Mouse (Mus musculus): Measurements from ENCODE around the gene Dus1l. TPM values are rescaled to one million over a fixed set of nuclear protein-coding genes. Genes with fewer than 3 reads are reported as not detected.
A peak's percentile ranks its signal among the peaks of the same experiment; 100 is the strongest.
"Not testable (repeated sequence)": the region's sequence is repeated elsewhere in the genome, so short reads cannot be mapped to it uniquely, and the experiment has no call there.

Gene Dus1l
- polyA plus RNA-seq, 1 experiment from 2014 or later = 17.1 TPM

DNA sequence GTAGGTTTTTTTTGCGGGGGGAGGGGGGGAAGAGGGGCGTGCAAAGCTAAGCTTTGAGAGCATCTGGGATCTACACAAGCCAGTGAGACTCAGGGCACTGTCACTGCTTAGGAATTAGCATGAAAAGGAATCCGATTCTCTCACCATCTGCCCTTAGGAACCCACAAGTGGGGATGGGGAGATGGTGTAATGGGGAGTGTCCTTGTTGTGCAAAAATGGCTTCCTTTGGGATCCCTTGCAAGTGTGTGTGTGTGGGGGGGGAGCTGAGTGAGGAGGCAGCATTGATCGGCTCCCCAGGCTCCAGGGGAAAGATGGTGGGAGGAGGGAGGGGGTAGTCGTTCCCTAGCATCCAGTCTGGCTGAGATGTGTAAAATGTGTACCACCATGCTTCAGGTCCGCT, 19.1 kb downstream of the Dus1l start:
- H3K79me2 ChIP-seq (ENCODE audit: inconsistent target) = no peaks in the 10 kb centered on the region
- WGBS (ENCODE audit: missing documents) = 53% methylated on average over 6 of the region's 6 CpGs
- no peaks in the 10 kb centered on the region for H3K36me3 ChIP-seq (ENCODE audit: inconsistent target)
- no peak overlapping the region for H3K4me3 ChIP-seq (ENCODE audit: inconsistent target)
- H3K27ac ChIP-seq = no peak overlapping the region

DNA sequence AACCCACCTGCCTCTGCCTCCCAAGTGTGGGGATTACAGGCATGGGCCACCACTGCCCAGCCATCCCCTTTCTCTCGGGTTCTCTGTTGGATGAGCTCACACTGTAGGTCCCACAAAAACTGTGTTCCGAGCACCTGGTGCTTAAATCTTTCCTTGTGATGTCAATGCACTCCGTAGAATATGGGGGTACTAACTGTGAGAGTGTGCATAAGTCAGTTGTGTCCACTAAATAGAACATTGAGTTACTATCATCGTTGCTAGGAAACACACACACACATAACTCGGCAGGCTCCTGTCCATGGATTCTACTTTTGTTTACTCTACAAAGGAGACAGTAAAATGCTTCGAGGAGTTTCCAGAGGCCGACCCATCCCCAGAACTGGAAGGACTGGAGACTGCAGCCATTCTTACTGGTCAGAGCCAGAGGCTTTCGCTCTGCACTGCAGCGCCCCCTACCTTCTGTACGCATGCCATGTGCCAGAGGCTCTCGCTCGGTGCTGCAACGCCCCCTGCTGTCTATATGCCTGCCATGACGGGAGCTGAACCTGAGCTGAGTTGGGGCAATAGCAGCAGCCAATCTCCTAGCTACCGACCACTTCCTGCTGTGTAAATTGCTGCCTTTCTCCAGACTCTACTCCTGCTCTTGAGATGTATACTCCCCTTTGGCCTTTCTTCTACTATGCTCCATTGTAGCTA, 20.3 kb downstream of the Dus1l start:
- Histone ChIP-seq H3K27ac (no peak overlapping the region), H3K4me3 (ENCODE audit: inconsistent target) (no peak overlapping the region), H3K36me3 (ENCODE audit: inconsistent target) (no peaks in the 10 kb centered on the region), H3K79me2 (ENCODE audit: inconsistent target) (no peaks in the 10 kb centered on the region)
- WGBS (ENCODE audit: missing documents) = 27% methylated on average over 15 of the region's 15 CpGs

DNA sequence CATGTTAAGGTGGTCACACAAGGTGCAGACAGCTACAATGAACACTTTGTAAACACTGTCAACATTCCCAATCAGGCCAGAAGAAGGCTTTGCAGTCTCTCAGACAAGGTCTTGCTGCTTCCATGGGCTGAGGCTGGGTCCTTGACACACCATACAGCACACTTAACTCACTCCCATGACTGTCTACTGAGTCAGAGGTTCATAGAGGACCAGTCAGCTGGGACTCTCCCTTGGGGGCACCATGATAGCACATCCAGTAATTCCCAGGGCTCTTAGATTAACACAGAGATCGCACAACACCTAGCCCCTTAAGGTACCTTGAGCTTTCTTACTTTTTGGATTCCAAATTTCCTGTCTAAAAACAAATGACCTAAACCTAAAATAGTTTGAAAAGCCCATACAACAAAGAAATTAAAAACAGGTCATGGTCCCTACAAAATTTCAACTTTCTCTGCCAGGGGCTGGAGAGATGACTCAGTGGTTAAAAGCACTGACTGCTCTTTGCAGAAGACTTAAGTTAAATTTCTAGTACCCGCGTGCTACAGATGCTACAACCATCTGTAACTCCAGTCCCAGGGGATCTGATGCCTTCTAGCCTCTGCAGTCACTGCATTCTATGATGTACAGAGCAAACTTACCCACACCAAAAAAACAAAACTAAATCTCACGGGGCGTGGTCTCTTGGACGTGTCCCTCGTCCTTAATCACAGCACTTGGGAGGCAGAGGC, 22.6 kb downstream of the Dus1l start:
- Histone ChIP-seq H3K36me3 (ENCODE audit: inconsistent target) (no peaks in the 10 kb centered on the region), H3K4me3 (ENCODE audit: inconsistent target) (no peak overlapping the region), H3K27ac (no peak overlapping the region), H3K79me2 (ENCODE audit: inconsistent target) (no peaks in the 10 kb centered on the region)
- WGBS (ENCODE audit: missing documents) = 90% methylated on average over 7 of the region's 7 CpGs

DNA sequence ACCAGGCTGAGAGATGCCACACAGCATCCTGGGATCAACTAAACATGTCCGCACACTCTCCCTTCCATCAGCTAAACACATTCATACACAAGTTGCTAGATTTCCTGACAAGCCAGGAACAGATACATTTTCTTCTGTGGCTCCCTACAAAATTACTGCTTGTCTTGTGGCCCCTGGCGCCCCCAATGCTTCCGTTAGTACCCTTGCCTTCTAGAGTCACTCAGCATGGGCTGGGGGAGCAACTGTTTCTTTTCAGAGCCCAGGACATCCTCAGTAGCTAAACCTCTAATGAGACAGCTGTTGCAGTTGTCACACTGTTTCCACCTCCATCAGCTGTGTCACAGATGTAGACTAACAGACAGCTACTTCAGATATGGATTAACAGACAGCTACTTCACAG, 23.5 kb downstream of the Dus1l start:
- H3K27ac ChIP-seq = no peak overlapping the region
- H3K79me2 ChIP-seq (ENCODE audit: inconsistent target) = no peaks in the 10 kb centered on the region
- 100% methylated on average over 3 of the region's 3 CpGs for WGBS (ENCODE audit: missing documents)
- H3K4me3 ChIP-seq (ENCODE audit: inconsistent target) = no peak overlapping the region
- H3K36me3 ChIP-seq (ENCODE audit: inconsistent target) = no peaks in the 10 kb centered on the region

DNA sequence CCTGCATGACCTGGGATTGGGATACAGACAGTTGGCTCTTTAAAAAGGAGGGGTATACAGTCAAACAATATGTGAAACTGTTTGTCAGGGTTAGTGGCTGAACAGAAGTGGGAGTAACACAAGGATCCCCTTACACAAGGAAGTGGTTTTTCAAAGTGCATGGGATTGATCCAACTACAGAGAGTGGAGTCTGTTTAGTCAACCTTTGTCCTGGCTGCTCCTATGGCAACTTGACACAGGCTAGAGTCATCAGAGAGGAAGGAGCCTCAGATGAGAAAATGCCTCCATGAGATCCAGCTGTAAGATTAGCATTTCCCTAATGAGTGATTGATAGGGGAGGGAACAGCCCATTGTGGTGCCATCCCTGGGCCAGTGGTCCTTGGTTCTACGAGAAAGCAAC, 28.0 kb downstream of the Dus1l start:
- Histone ChIP-seq H3K36me3 (ENCODE audit: inconsistent target) (no peaks in the 10 kb centered on the region), H3K79me2 (ENCODE audit: inconsistent target) (no peaks in the 10 kb centered on the region), H3K4me3 (ENCODE audit: inconsistent target) (no peak overlapping the region), H3K27ac (no peak overlapping the region)
- 92% methylated on average over 1 of the region's 1 CpGs for whole genome bisulfite sequencing (ENCODE audit: missing documents)

DNA sequence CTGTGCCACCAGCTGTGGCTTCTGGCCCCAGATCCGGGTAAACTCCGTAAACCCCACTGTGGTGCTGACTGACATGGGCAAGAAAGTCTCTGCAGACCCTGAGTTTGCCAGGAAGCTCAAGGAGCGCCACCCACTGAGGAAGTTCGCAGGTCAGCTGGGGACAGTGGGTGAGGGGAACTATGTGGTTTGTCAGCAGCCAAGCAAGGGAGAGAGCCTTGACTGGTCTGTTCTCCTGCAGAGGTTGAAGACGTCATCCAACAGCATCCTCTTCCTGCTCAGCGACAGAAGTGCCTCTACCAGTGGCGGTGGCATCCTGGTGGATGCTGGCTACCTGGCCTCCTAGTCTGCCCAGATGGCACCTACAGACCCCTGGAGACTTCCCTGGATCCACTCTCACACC, 29.2 kb downstream of the Dus1l start:
- WGBS (ENCODE audit: missing documents) = 10% methylated on average over 3 of the region's 7 CpGs
- not testable (repeated sequence) for H3K27ac ChIP-seq; H3K4me3 ChIP-seq (ENCODE audit: inconsistent target); H3K79me2 ChIP-seq (ENCODE audit: inconsistent target); H3K36me3 ChIP-seq (ENCODE audit: inconsistent target)

DNA sequence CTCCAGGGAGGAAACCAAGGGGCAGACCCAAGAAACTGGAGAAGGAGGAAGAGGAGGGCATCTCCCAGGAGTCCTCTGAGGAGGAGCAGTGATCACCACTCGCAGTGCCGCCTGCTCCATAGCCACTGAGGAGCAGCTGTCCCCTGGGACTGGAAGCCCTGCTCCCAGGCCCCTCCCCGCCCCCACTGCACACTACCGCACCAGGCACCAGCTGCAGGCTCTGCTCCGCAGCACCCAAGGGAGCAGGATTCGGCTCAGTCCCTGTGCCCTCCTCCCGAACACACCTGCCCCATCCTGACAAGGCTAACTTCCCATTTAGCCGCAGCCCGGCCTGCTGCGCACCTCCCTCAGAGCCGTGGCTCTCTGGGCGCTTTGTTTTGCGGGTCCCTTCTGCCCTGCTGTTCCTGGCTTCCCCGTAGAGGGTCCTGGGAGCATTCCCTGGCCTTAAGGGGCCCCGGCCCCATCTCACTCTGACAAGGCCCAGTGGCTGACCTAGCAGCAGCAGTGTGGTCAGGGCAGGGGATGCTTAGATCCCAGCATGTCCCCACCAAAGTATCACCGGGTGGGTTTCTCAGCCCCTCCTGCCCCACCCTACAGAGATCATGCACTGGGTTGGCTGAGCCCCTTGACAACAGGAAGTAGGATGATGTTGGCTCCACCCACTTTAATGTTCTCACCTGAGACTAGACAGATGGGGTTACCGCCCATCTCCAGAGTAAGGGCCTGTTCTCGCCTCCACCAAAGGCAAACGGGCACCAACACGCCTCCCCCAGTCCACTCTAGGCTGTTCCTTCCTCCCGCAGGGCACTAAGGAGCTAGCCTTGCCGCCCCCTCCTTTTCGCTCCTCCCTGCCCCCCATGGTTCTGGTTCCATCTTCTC, 32.8 kb downstream of the Dus1l start:
- H3K79me2 ChIP-seq (ENCODE audit: inconsistent target); H3K27ac ChIP-seq; H3K4me3 ChIP-seq (ENCODE audit: inconsistent target); H3K36me3 ChIP-seq (ENCODE audit: inconsistent target): not testable (repeated sequence)
- no CpG with 5 or more reads among the region's 23 CpGs for WGBS (ENCODE audit: missing documents)

DNA sequence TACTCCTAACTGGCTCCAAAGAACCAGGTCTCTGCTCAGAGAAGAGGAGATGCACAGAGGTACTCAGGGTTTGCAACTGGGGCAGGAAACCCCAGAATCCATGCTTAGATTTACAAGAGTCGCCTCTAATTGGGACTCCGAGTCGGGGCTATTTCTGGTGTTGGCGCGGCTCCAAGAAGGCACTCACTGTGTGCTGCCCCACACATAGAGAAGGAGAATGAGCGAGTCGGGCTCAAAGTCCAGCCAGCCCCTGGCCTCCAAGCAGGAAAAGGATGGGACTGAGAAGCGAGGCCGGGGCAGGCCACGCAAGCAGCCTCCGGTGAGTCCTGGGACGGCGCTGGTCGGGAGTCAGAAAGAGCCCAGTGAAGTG, 33.5 kb downstream of the Dus1l start, which contains the start of gene Hmga1b:
Hmga1b (plus strand) TSS at position 123 of the 370 bp plus-strand sequence.
- H3K36me3 ChIP-seq (ENCODE audit: inconsistent target); H3K27ac ChIP-seq: not testable (repeated sequence)
- WGBS (ENCODE audit: missing documents) = 29% methylated on average over 12 of the region's 14 CpGs

DNA sequence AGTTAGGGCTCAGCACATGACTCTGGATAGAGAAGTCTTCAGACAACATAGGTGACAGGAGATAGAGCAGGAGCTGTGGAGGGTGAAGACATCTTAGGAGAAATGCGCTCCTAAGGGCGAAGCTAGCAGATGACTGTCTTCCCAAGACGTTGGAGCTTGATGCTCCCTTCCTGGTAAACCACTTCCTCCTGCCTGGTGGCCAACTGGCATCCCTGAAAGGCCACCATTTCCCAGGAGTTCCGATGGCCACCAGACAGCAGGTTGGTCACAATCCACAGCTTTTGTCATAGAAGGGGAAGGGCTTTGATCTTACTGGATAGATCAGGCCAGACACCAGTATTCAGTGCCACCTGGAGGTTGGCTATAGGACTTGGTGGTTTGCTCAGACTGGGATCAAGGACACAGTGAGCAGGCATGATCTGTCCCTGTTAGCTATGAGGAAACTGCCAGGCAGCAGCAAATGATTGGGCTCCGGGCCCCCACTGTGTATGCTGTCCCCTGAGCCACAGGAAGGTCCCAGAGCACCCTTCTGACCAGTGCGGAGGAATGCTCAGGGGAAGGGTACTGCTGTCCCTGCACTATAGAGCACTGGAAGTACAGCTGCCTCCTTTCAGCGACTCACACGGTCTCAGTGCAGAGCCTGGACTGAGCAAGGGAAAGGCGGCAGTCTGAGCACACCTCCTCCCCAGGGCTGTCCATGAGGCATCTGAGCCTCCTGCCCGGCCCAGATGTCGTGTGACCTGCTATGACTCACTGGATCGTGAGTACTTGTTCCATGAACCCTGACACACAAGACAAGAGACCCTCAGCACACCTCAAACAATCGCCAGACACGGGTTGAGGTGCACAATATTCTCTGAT, 34.2 kb downstream of the Dus1l start:
- Histone ChIP-seq H3K27ac (no peak overlapping the region), H3K79me2 (ENCODE audit: inconsistent target) (no peaks in the 10 kb centered on the region), H3K4me3 (ENCODE audit: inconsistent target) (no peak overlapping the region), H3K36me3 (ENCODE audit: inconsistent target) (no peaks in the 10 kb centered on the region)
- WGBS (ENCODE audit: missing documents) = 83% methylated on average over 14 of the region's 14 CpGs

More for the DNA sequence above, 33.5 kb downstream of the Dus1l start, which contains the start of gene Hmga1b:
- not testable (repeated sequence) for H3K4me3 ChIP-seq (ENCODE audit: inconsistent target); H3K79me2 ChIP-seq (ENCODE audit: inconsistent target)

DNA sequence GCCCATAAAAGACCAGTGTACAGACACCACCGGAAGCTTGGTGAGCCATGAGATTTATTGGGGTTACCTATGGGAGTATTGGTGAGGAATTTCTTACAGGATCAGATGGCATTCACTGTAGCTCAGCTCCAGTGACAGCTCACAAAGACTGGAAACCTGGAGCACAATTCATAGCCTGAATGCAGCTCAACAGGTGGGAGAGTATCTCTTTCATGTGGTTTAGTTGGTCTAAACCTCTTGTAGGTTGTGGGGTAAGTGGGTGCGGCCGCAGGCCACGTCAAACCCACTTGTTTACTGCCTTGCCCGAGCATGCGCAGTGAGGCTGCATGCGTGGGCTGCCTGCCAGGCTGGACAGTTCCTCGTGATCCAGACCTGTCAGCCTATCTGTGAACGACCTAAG, 36.0 kb downstream of the Dus1l start:
- Histone ChIP-seq H3K4me3 (ENCODE audit: inconsistent target) (no peak overlapping the region), H3K79me2 (ENCODE audit: inconsistent target) (no peaks in the 10 kb centered on the region), H3K36me3 (ENCODE audit: inconsistent target) (no peaks in the 10 kb centered on the region), H3K27ac (no peak overlapping the region)
- WGBS (ENCODE audit: missing documents) = 98% methylated on average over 5 of the region's 9 CpGs

DNA sequence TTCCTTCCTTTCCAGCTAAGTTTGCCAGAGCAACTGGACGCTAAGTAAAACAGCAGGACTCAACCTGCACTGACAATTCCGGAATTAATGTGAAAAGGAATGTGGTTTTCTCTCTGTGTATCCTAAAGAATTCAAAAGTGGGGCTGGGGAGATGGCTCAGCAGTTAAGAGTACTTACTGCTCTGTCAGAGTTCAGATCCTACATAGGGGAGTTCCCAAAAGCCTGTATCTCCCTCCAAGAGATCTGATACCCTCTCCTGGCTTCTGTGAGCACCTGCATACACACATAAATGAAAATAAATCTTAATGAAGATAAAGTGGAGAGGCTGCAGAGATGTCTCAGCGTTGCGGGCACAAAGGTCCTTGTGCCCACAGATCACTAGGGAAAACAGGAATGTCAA, 44.6 kb downstream of the Dus1l start:
- Histone ChIP-seq H3K79me2 (ENCODE audit: inconsistent target) (no peaks in the 10 kb centered on the region), H3K4me3 (ENCODE audit: inconsistent target) (no peak overlapping the region)
- WGBS (ENCODE audit: missing documents) = 95% methylated on average over 4 of the region's 4 CpGs

DNA sequence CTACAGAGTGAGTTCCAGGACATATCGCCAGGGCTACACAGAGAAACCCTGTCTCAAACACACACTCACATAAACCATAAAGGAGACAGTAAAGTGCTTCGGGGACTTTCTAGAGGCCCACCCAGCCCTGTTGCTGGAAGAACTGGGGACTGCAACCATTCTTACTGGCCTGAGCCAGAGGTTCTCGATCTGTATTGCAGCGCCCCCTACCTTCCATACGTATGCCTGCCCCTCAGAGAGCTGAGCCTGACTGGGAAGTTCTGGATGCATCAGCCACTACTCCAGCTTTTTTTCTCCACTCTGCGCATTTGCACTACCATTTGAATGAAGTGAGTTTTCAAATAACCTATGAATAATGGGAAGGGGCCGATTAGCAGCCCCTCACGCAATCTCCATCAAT, 46.8 kb downstream of the Dus1l start:
- Histone ChIP-seq H3K79me2 (ENCODE audit: inconsistent target) (no peaks in the 10 kb centered on the region), H3K4me3 (ENCODE audit: inconsistent target) (no peak overlapping the region), H3K27ac (no peak overlapping the region), H3K36me3 (ENCODE audit: inconsistent target) (no peaks in the 10 kb centered on the region)
- WGBS (ENCODE audit: missing documents) = 58% methylated on average over 8 of the region's 8 CpGs

More for the DNA sequence above, 44.6 kb downstream of the Dus1l start:
- H3K27ac ChIP-seq = no peak overlapping the region
- H3K36me3 ChIP-seq (ENCODE audit: inconsistent target) = no peaks in the 10 kb centered on the region

DNA sequence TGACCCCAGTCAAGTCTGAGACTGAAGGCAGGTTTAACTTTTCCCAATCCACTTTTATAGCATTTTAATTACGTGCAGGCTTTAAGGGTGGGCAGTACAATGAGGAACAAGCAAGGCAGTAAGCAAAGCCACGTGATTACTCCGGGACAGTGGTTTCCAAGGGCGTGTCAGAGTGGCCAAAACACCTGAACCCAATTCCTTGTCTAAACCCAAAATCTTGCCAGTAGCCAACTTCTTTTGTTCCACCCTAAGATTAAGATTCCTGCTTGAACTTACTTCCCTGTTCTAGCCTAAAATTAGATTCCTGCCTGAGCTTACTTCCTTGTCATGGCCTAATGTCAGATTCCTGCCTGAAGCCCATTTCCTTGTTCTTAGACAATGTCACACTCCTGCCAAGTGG, 48.2 kb downstream of the Dus1l start:
- Histone ChIP-seq H3K36me3 (ENCODE audit: inconsistent target) (no peaks in the 10 kb centered on the region), H3K4me3 (ENCODE audit: inconsistent target) (no peak overlapping the region), H3K79me2 (ENCODE audit: inconsistent target) (no peaks in the 10 kb centered on the region), H3K27ac (peak overlapping the region; percentile 68)
- WGBS (ENCODE audit: missing documents) = 4% methylated on average over 4 of the region's 4 CpGs

DNA sequence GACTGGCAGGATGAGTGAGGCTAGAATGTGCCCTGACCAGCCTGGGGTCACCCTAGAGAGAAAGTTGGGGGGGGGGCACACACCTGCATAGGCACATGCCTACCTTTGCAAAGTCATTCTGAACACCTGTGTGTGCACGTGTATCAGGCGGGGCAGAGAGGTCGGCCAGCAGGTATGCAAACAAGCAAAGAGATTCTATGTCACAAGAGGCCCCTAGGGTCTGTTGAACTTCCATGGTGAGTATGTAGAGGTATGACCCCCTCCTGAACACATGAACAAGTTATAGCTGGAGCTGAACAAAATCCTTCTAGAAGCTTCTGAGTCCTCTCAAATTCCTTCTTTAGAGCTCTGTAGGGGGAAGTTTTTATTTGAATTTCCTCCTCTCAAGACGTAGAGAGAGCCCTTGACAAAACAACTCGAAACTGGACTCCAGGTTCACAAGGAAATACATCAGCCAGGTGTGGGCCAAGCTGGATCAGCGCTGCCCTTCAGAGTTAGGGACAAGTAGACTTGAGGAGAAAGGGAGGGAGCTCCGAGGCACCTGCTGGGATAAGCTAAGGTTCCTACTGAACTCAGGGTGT, 52.0 kb downstream of the Dus1l start:
- H3K27ac ChIP-seq = no peak overlapping the region
- H3K79me2 ChIP-seq (ENCODE audit: inconsistent target) = no peaks in the 10 kb centered on the region
- WGBS (ENCODE audit: missing documents) = 91% methylated on average over 7 of the region's 7 CpGs
- H3K36me3 ChIP-seq (ENCODE audit: inconsistent target) = no peaks in the 10 kb centered on the region
- H3K4me3 ChIP-seq (ENCODE audit: inconsistent target) = no peak overlapping the region

Measured in macrophage (primary cell).